Mouse (Mus musculus) spleen, postnatal 36 days (tissue): Measurements from ENCODE around the gene Lcn5.

Source experiments
- DNase-seq, 2 experiments: peaks; one replicate each; pipeline ENCODE4 v3.0.0; 2022; ENCODE audit warnings: low spot score in 2 of 2, mixed read lengths in 1 of 2

Gene Lcn5

DNA sequence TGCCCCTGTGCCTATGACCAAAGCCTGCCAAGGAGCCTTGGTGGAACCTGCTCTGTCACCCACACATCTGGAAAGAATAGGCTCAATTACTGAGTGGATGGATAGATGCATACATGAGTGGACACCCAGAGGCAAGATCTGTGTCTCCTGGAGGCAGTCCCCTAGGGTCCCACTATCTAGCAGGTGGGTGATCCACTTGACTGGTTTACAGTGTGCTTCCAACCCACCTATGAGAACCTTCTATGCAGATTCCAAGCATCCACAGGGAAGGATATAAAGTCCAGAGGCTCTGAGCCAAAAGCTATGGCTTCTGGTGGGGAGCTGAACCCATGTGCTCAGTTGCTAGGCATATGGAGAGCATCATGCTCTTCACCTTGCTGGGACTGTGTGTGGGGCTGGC lies at the start of gene Lcn5:
Lcn5 (plus strand) TSS at position 301 of the 400 bp plus-strand sequence.
- no peak for DNase-seq

DNA sequence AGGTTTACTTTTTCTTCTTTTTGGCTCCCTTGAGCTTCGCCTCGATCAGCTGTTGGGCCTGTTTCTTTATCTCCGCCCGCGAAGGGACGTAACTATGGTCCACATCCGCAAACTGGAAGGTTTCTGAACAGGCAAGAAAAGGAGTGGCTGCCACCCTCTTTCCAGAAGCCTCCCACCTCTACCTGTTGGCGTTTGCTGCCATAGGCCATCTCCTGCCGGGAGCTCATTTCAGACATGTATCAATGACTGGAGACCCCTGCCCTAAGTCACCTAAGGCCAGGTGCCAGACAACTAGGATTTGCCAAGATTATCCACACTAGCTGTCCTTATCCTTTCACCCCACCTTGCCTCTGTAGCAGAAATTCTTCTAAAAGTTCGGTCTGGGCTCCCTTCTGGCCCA lies 49.1 kb upstream of the Lcn5 start:
- peak in 1 of 2 experiments; percentile 5 for DNase-seq

DNA sequence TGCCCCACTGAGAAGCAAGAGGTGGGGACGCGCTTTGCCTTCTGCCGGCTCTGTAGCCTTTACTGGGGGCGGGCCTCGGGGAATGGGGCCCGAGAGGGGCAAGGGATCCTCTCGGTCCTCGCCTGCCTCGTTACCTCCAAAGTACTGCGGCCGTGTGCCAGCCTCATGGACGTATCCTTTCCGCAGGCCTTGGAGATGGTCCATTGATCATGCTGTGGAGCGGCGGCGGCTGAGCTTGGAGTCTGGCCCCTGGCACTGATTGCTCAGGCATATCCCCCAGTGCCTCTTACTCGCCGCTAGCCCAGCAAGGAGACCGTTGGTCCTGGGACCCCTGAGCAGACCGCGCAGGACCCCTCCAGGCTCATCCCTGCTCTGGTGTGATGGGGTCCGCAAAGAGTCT lies 41.4 kb upstream of the Lcn5 start:
- DNase-seq = no peak

DNA sequence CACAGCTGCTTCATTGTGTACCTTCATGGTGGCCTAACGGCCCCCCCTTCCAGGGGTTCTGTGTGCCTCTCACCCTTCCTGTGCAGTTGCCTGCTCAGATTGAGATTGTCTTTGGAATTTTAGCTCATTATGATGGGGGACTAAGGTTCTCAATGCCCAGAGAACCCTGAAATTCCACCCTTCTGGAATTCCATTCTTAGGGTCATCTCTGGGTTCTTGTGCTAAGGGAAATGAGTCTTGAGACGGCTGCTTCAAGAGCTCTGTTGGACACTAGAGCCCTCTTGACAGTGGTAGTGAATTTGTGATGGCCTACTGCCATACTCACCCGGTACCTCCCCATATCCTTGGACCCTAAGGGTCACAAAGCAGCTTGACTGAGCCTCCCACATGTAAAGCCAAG lies 40.2 kb upstream of the Lcn5 start, which contains the start of gene Ccdc183:
Ccdc183 (minus strand) TSS at position 101 of the 400 bp plus-strand sequence.
- DNase-seq = no peak

DNA sequence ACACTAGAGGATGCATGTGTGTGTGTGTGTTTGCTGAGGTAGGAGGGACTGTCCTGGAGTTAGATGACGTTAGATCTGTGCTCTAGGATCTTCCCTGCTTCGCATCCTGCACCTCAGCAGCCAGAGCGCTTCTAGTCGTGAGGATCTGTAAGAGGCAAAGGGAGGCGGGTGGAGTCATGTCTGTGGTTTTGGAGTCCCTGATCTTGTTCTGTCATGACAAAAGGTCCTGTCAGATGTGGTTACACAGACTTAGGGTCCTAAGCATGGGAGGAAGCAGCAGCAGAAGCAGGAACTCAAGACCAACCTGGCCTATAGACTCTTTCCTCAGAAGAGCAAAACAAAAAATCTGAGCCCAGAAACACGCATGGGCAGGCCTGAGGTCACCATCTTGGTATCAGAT lies 37.4 kb upstream of the Lcn5 start:
- DNase-seq = peak in 1 of 2 experiments; percentile 7

DNA sequence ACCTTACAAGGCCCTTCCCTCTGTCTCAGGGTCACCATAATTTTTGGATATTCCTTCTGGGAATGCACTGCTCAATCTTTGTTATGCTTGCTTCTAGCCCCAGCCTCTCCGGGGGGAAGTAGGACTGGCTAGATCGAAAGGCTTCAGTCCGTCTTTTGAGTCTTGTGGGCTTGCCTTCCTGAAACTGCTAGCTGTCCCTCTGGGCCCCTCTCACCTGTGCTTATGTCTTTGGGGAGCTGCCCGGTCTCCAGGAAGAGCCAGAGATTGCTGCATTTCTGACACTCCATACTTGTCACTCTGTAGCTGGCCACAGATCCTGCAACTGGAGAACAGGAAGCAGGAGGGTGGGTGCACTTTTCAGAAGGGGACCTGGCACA lies 36.9 kb upstream of the Lcn5 start:
- DNase-seq = no peak

DNA sequence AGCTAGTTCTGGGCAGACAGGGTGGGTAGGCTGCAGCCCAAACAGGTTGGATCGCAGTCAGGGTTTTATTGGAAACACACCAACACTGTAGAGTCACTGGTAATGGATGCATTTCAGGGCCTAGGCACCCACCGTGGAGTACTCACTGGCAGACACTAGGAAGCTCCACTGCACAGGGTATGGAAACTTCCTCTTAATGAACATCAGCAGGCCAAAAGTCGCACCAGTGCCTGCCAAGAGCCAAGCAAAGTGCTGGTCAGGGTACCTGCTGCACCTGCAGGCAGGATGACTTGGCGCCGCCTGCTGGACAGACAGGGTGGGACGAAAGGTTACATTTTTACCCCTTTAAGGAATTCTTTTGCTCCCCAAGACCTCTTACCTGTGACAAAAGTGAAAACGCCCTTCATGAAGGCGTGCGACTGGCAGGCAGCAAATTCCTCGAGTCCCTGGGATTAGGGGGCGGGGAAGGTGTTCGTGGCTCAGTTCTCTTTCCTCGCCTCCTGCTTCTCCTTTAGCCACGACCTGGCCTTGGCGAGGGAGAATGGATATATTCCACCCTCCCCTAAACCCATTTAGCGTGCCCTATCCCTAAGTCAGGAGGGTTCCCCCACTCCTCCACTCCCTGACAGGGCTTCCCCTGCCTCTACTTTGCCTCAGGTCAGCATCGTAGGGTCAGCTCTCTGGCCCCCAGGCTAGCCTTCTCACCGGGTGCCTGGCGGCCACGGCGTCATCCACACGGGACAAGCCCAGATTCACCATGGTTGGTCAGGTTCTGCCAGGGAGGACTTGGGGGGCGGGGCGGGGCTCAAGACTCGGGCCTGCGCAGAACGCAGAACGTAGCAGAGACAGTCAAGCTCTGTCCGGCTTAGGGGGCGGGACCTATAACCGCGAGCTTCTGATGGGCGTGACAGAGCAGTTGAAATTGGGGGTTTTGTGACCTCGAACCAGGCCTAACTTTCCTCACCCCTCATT lies 36.2 kb upstream of the Lcn5 start, which contains the start of gene Tmem141:
Tmem141 (minus strand) TSS at position 777 of the 972 bp plus-strand sequence.
- peak; percentile 66 to 77 for DNase-seq

DNA sequence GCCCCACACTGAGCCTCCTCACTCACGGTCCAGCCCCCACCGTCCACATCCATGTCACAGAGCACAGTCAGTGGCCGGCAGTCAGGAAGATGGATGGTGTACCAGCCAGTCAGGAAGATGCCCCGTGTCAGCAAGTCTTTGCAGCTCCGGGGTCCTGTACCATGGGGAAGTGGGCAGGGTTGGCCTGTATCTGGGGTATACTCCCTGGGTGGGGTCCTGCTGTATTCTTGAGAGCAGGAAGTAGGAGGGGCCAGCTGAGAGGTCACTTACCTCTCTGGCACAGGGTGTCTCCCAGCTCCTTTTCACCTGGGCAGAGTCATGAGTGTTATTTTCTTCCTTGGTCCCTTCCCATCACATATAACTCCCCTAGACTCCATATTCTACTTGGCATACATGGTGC lies 31.8 kb upstream of the Lcn5 start:
- no peak for DNase-seq

DNA sequence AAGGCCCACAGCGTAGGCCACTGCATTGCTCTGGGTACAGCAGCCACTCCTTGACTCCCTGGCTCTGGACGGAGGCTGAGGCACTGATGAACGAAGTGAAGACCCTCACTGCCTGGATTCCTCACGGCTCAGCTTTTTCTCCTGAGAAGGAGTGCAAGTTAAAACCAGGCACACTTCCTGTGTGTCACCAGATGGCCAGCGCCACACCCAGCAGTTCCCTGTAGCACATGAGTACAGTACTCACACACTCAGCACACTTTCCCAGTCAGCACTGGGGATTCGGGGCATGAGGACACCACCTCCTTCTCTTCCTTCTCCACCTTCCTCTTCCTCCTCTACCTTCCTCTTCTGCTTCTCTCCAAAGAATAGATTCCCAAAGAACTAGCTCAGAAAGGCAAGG lies 29.9 kb upstream of the Lcn5 start, which contains the start of gene Fcna:
Fcna (minus strand) TSS at position 220 of the 400 bp plus-strand sequence.
- DNase-seq = no peak

DNA sequence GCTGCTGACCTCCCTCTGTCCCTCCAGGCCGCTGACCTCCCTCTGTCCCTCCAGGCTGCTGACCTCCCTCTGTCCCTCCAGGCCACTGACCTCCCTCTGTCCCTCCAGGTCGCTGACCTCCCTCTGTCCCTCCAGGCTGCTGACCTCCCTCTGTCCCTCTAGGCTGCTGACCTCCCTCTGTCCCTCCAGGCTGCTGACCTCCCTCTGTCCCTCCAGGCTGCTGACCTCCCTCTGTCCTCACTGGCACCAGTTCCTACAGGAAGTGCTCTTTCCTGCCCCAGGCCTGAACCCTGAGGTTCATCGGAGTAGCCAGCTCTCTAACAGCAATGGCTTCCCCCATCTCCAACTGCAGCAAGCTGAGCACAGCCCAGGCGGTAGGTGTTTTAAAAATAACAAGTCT lies 29.0 kb upstream of the Lcn5 start:
- peak in 1 of 2 experiments; percentile 11 for DNase-seq

DNA sequence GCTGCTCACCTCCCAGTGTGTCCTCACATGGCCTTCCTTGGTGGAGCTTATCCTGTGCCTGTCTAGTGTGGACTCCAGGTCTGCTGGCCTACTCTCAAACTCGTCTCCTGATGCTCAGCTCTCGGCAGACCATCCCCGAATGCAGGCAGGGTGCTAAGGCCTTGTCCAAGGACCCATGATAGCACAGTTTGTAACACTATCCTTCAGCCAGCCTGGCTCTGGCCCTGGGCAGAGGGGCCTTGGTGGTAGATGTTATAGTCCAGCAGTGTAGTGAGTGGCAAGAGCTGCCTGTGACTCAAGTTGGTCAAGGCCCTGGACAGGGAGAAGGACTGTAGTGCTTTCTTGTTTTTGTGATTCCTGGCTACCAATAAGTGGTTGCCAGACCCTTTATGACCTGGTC lies 24.1 kb upstream of the Lcn5 start:
- DNase-seq = no peak

DNA sequence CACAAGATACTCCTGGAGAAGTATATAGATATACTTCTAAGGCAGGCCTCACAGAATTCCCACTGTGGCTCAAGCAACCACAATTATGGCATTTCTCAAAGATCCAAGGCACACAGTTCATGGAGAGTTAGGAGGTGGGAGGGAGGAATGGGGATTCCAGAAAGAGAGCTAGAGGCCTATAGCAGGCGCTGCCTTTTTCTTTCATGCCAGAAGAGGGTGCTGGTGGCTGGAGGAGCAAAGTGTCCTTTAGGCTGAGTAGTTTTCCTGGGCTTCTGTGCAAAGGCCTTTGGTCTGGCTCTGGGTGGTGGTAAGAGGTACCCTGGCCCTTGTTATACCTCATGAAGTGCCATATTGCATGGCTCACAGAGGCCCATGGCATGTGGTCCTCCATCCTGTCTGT lies 23.7 kb upstream of the Lcn5 start:
- DNase-seq = no peak

DNA sequence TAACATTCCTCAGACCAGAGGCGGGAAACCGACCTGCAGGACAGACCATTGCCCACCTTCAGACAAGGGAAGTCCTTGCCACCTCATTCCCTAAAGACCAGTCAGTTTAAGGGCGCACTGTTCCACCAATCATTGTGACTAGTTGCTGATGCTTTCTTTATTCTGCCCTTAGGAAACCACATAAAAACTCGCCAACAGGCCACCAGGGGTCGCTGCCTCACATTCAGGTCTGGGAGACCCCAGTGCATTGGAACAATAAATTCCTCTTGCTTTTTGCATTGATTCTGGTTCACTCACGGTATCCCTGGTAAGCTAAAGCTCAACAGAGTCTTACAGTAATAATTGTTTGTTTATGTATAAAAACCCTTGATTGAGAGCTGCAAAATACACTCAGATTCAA lies 17.9 kb upstream of the Lcn5 start:
- DNase-seq = no peak

DNA sequence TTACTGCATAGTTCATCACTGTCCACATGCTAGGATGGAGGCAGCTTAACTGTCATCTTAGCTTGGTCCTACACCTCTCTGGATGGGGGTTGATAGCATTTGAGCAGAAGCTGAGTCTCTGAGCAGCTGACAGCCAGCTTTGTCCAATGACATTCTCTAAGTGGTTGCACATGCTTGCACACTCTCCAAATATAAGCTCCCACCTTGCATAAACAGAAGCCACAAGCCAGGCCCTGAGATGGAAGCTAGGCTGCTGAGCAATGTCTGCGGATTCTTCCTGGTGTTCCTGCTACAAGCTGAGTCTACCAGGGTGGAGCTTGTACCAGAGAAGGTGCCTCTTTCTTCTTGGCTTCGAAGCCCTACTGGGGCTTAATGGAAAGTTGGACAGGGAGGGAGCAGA lies 4.8 kb upstream of the Lcn5 start, which contains the start of gene Lcn8:
Lcn8 (plus strand) TSS at position 219 of the 400 bp plus-strand sequence.
- DNase-seq = no peak

DNA sequence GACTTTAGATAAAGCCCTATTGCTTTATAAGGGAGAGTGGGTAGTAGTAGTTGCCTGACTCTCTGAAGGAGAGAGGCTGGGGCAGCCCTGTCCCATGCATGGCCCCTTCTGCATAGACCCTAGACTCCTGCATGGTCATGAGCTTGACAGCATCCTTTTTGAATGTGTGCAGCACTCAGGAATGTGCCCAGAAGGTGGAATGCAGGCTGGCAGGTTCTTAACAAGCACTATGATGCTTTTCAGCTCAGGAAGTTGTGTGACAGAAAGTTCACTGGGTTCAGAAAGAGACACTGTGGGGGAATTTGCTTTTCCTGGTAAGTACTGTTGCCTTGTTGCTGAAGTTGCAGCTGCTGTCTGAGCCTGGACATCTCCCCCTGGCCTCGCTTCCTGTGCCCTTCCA lies 3.2 kb upstream of the Lcn5 start:
- DNase-seq = no peak

DNA sequence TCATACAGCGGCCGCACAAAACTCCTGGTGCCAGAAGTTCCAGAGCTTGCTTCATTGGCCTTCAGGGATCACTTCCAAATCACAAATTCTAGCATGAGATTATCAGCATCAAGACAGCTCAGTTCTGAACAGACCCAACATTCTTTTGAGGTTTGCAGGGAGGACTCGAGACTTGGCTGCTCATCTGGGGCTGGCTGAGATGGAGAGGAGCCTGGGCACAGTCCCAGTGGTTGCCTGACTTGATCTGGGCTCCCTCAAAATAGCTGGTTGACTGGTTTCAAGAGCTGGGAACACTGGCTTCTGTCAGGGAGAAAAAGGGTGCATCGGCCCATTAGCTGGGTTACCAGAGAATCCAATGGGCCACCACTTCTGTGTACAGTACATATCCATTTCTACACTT lies 1.1 kb upstream of the Lcn5 start:
- DNase-seq = no peak

DNA sequence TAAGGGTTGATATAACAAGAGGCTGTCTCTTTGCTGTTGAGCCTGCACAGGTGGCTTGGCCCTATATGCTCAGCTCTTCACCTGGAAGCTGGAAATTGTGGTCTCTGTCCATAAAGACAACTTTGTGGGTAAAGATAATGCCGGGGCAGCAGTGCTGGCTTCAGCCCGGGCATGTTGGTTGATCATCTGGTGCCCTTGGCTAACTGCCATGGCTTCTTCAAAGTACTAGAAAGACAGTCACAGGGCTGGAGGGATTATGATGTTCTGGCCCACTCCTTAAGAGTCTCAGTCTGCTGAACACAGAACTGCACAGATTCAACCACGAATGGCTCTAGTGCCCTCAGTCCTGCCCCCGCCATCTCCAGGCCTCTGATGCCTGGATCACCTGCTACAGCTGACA lies 506 bp upstream of the Lcn5 start:
- no peak for DNase-seq

DNA sequence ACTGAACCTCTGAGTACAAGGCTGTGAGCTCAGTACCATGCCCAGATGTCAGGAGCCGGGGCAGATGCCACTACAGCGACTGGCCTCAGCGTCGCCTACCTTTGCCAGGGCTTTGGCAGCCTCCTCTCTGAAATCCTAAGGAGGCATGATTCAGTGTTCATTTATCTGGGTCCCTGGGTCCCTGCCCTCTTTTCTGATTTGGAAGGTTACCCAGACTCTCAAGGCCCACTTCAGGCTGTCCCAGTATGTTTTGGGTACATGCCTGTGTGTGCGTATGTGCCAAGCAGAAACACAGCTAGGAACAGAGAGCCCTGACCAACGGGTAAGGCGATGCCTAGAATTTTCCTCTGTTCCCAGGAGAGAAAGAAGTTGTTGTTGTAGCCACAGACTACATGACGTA lies 2.5 kb downstream of the Lcn5 start:
- no peak for DNase-seq

DNA sequence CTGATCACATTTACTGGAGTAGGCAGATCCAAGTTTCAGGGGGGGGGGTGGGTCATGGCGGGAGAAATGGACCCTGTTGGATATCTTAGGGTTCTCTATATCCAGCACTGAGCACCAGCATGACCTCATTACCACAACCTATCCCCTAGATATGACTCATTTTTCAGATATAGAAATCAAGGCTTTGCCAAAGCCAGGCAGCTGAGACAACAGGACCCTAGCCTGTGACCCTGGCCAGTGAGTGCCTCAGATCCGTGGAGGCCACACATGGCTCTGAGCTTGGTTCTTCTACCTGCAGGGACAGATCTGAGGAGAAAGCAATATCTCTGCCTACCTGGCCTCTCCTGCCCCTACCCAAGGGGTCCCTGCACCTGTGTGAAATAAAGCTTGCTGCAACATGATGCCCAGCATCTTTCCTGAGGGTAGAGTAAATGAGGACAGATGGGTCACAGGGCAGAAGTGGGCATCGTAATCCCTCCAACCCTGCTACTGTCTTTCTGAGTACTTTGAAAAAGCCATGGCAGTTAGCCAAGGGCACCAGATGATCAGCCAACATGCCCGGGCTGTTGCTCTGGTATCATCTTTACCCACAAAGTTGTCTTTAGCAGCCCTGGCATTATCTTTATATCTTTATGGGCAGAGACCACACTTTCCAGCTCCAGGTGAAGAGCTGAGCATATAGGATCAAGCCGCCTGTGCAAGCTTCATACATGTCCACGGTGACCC lies 3.7 kb downstream of the Lcn5 start:
- DNase-seq = no peak

DNA sequence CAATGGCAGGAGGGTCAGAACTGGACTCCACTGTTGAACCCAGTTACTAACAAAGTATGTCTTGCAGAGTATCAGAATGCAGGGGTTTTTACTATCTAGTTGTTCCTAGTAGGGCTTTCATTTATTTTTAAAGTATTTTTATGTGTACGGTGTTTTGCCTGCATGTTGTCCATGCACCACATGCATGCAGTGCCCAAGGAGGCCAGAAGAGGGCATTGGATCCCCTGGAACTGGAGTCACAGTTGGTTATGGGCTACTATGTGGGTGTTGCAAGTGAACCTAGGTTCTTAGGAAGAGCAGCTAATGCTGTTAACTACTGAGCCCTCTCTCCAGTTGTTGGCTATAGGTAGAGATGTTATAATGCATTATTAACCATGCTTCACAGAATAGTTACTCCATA lies 5.8 kb downstream of the Lcn5 start:
- DNase-seq = peak in 1 of 2 experiments; percentile 14

DNA sequence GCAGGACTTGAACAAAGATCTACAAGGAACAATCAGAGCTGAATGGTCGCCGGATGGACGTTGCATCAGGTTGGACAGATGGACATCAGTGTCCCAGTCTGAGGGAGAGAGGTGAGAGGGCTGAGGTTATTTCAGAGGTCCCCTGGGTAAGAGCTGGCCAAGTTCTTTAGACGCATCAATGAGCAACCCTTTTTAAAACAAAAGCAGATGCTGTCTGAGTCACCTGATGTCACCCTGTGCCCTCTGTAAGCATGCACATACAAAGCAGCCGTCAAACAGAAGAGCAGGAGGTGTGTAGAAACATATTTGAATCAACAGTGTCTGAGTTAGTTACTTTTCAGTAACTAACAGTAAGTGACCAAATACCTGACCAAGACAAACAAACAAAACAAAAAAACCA lies 6.4 kb downstream of the Lcn5 start:
- DNase-seq = no peak

DNA sequence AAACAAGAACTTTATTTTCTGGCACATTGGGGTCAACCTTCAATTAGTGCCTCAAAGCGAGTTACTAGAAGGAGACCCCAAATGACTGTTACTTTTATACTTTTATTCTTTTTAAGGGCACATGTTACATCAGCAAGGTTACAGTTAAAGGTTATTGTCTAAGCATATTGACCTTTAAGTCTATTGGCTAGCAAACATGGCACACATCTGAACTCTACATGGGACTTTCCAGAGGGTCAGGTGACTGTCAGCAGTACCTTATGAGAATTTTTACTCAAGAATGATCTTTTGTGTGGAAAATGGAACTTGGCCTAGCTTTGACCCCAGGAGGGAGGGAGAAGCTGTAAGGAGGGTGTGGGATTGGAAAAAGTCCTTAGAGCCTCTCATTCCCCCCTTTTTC lies 8.8 kb downstream of the Lcn5 start:
- no peak for DNase-seq

DNA sequence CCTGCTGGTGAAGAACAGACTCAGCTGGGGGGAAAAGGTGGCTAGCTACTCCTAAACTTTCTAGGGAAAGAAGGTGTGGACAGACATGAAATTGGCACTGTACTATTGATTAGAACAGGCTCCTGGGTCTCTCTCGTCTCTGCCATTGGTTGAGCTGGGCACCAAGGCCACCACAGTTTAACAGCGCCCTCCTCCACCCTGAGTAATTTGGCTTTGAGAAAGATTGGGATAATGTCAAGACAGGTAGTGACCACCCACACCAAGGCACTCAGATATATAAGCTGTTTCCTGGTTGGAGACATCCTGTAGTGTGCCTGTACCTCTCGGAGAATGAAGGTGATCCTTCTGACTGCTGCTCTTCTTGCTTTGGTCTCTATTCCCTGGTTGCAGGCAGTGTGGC lies 18.7 kb downstream of the Lcn5 start, which contains the start of gene Lcn6:
Lcn6 (plus strand) TSS at position 301 of the 400 bp plus-strand sequence.
- DNase-seq = no peak
